Mouse (Mus musculus): ENCODE data around the gene Macc1. TPM values are rescaled to one million over a fixed set of nuclear protein-coding genes. Genes with fewer than 3 reads are reported as not detected.
"Not testable (repeated sequence)": the region's sequence is repeated elsewhere in the genome, so short reads cannot be mapped to it uniquely, and the experiment has no call there.

The Macc1 gene
- polyA plus RNA-seq, 1 experiment from 2014 or later = 0.65 TPM

GRCm38 (mm10) chr12:119318799-119319198, 4.7 kb downstream of the Macc1 start:
- Histone ChIP-seq H3K9me3 (ENCODE audit: low read length) (no peaks in the 10 kb centered on the region), H3K4me3 (ENCODE audit: low read length) (no peak overlapping the region), H3K4me1 (ENCODE audit: insufficient read depth, low read length) (no peaks in the 10 kb centered on the region), H3K4me2 (replicated peaks; ENCODE audit: low read depth, low read length) (no peak overlapping the region), H3K27ac (ENCODE audit: low read length) (no peak overlapping the region), H3K27me3 (ENCODE audit: insufficient read depth, low read length) (no peaks in the 10 kb centered on the region), H3K36me3 (ENCODE audit: insufficient read depth, low read length) (no peaks in the 10 kb centered on the region), H3K9ac (replicated peaks; ENCODE audit: low read length) (no peak overlapping the region)
- 83% methylated on average over 1 of the region's 1 CpGs for WGBS
- ATAC-seq (ENCODE audit: low FRiP score, low TSS enrichment) = no peak

DNA sequence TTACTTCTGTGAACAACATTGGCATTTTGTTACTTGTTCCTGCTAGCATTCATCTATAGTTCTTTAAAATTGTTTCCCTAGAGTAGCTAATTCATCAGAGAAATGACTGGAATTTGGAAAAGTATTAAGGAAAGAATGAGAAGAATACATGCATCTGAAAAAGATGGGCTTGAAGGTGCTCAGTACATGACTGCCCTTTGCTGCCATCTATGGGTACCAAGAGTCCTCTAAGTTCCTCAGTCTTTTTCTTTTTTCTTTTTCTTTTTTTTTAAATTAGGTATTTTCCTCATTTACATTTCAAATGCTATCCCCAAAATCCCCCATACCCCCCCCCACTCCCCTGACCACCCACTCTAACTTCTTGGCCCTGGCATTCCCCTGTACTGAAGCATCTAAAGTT, 11.3 kb downstream of the Macc1 start:
- Histone ChIP-seq H3K27me3 (ENCODE audit: insufficient read depth, low read length) (no peaks in the 10 kb centered on the region), H3K9me3 (ENCODE audit: low read length) (no peaks in the 10 kb centered on the region), H3K4me2 (replicated peaks; ENCODE audit: low read depth, low read length) (no peak overlapping the region), H3K36me3 (ENCODE audit: insufficient read depth, low read length) (no peaks in the 10 kb centered on the region), H3K27ac (ENCODE audit: low read length) (no peak overlapping the region), H3K4me3 (ENCODE audit: low read length) (no peak overlapping the region), H3K9ac (replicated peaks; ENCODE audit: low read length) (no peak overlapping the region), H3K4me1 (ENCODE audit: insufficient read depth, low read length) (no peaks in the 10 kb centered on the region)
- ATAC-seq (ENCODE audit: low FRiP score, low TSS enrichment) = no peak

DNA sequence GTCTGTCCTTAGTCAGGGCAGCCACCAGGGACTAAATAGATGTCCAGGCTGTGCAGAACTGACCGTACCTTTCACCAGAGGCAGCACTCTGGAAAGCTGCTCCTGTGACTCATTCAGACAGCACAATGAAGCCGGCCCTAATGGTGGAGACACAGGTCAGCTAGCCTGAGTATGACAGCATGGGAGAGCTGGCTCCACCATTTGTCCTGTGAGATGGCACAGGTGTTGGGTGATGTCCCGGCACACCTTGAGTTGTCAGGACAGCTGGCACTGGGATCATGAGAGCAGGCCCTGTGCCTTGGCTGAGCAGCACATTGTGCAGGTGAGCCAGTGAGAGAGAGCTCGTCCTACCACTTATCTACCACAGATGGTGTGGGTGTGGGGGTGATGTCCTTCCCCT, 16.6 kb downstream of the Macc1 start:
- H3K4me3 ChIP-seq (ENCODE audit: low read length) = no peak overlapping the region
- H3K36me3 ChIP-seq (ENCODE audit: insufficient read depth, low read length) = no peaks in the 10 kb centered on the region
- WGBS = 78% methylated on average over 4 of the region's 4 CpGs
- ATAC-seq (ENCODE audit: low FRiP score, low TSS enrichment) = no peak
- H3K27me3 ChIP-seq (ENCODE audit: insufficient read depth, low read length) = no peaks in the 10 kb centered on the region
- no peak overlapping the region for H3K9ac ChIP-seq (replicated peaks; ENCODE audit: low read length)
- H3K9me3 ChIP-seq (ENCODE audit: low read length) = no peaks in the 10 kb centered on the region
- H3K27ac ChIP-seq (ENCODE audit: low read length) = no peak overlapping the region
- H3K4me1 ChIP-seq (ENCODE audit: insufficient read depth, low read length) = no peaks in the 10 kb centered on the region
- H3K4me2 ChIP-seq (replicated peaks; ENCODE audit: low read depth, low read length) = no peak overlapping the region

DNA sequence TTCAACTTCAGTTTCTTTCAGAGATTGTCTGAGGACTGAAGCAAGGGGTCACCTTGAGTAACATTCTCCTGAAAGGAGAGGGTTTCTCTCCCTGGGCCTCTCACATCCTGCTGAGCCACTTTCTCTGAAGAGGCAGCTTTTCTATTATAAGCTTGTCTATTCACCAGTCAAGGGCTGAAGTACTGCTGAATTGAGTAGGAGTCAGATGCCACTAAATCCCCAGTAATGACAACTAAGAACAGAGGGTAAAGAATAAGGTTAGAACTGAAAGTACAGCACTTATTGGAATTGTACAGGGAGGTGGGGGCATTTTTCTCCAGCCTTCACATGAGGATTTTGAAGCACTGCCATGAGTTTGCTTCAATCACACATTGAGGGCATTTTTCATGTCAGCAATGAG, 19.3 kb downstream of the Macc1 start:
- Histone ChIP-seq H3K4me3 (ENCODE audit: low read length) (no peak overlapping the region), H3K4me1 (ENCODE audit: insufficient read depth, low read length) (no peaks in the 10 kb centered on the region), H3K27me3 (ENCODE audit: insufficient read depth, low read length) (no peaks in the 10 kb centered on the region), H3K4me2 (replicated peaks; ENCODE audit: low read depth, low read length) (no peak overlapping the region), H3K27ac (ENCODE audit: low read length) (no peak overlapping the region), H3K36me3 (ENCODE audit: insufficient read depth, low read length) (no peaks in the 10 kb centered on the region), H3K9me3 (ENCODE audit: low read length) (no peaks in the 10 kb centered on the region), H3K9ac (replicated peaks; ENCODE audit: low read length) (no peak overlapping the region)
- no peak for ATAC-seq (ENCODE audit: low FRiP score, low TSS enrichment)

- not testable (repeated sequence) for H3K27me3 ChIP-seq (ENCODE audit: insufficient read depth, low read length); H3K4me3 ChIP-seq (ENCODE audit: low read length); H3K36me3 ChIP-seq (ENCODE audit: insufficient read depth, low read length); H3K4me2 ChIP-seq (replicated peaks; ENCODE audit: low read depth, low read length); H3K4me1 ChIP-seq (ENCODE audit: insufficient read depth, low read length); H3K9ac ChIP-seq (replicated peaks; ENCODE audit: low read length); H3K9me3 ChIP-seq (ENCODE audit: low read length); H3K27ac ChIP-seq (ENCODE audit: low read length)
- WGBS = 32% methylated on average over 16 of the region's 16 CpGs
- peak; percentile 65 for ATAC-seq (ENCODE audit: low FRiP score, low TSS enrichment)
Observed at GRCm38 (mm10) chr12:119352579-119352978, 38.5 kb downstream of the Macc1 start.

- Histone ChIP-seq H3K4me1 (ENCODE audit: insufficient read depth, low read length) (no peaks in the 10 kb centered on the region), H3K9me3 (ENCODE audit: low read length) (no peaks in the 10 kb centered on the region), H3K4me3 (ENCODE audit: low read length) (no peak overlapping the region), H3K27ac (ENCODE audit: low read length) (no peak overlapping the region), H3K9ac (replicated peaks; ENCODE audit: low read length) (no peak overlapping the region), H3K4me2 (replicated peaks; ENCODE audit: low read depth, low read length) (no peak overlapping the region), H3K27me3 (ENCODE audit: insufficient read depth, low read length) (no peaks in the 10 kb centered on the region), H3K36me3 (ENCODE audit: insufficient read depth, low read length) (no peaks in the 10 kb centered on the region)
- WGBS = 62% methylated on average over 7 of the region's 7 CpGs
- ATAC-seq (ENCODE audit: low FRiP score, low TSS enrichment) = no peak
Observed at GRCm38 (mm10) chr12:119357418-119358241, 43.6 kb downstream of the Macc1 start.

GRCm38 (mm10) chr12:119358242-119358515, 44.1 kb downstream of the Macc1 start:
- Histone ChIP-seq H3K27me3 (ENCODE audit: insufficient read depth, low read length) (no peaks in the 10 kb centered on the region), H3K9ac (replicated peaks; ENCODE audit: low read length) (no peak overlapping the region), H3K4me2 (replicated peaks; ENCODE audit: low read depth, low read length) (no peak overlapping the region), H3K36me3 (ENCODE audit: insufficient read depth, low read length) (no peaks in the 10 kb centered on the region), H3K9me3 (ENCODE audit: low read length) (no peaks in the 10 kb centered on the region), H3K4me1 (ENCODE audit: insufficient read depth, low read length) (no peaks in the 10 kb centered on the region), H3K4me3 (ENCODE audit: low read length) (no peak overlapping the region), H3K27ac (ENCODE audit: low read length) (no peak overlapping the region)
- WGBS = 22% methylated on average over 1 of the region's 1 CpGs
- ATAC-seq (ENCODE audit: low FRiP score, low TSS enrichment) = no peak

- Histone ChIP-seq H3K27me3 (ENCODE audit: insufficient read depth, low read length) (no peaks in the 10 kb centered on the region), H3K4me2 (replicated peaks; ENCODE audit: low read depth, low read length) (no peak overlapping the region), H3K4me1 (ENCODE audit: insufficient read depth, low read length) (no peaks in the 10 kb centered on the region), H3K9me3 (ENCODE audit: low read length) (no peaks in the 10 kb centered on the region), H3K36me3 (ENCODE audit: insufficient read depth, low read length) (no peaks in the 10 kb centered on the region), H3K27ac (ENCODE audit: low read length) (no peak overlapping the region), H3K4me3 (ENCODE audit: low read length) (no peak overlapping the region), H3K9ac (replicated peaks; ENCODE audit: low read length) (no peak overlapping the region)
- ATAC-seq (ENCODE audit: low FRiP score, low TSS enrichment) = no peak
- WGBS = 75% methylated on average over 1 of the region's 1 CpGs
Observed at GRCm38 (mm10) chr12:119365041-119365440, 51.0 kb downstream of the Macc1 start.

GRCm38 (mm10) chr12:119369832-119370231, 55.8 kb downstream of the Macc1 start:
- no peaks in the 10 kb centered on the region for H3K27me3 ChIP-seq (ENCODE audit: insufficient read depth, low read length)
- H3K36me3 ChIP-seq (ENCODE audit: insufficient read depth, low read length) = no peaks in the 10 kb centered on the region
- H3K4me3 ChIP-seq (ENCODE audit: low read length) = no peak overlapping the region
- no peaks in the 10 kb centered on the region for H3K4me1 ChIP-seq (ENCODE audit: insufficient read depth, low read length)
- H3K27ac ChIP-seq (ENCODE audit: low read length) = no peak overlapping the region
- H3K9ac ChIP-seq (replicated peaks; ENCODE audit: low read length) = no peak overlapping the region
- H3K4me2 ChIP-seq (replicated peaks; ENCODE audit: low read depth, low read length) = no peak overlapping the region
- no peak for ATAC-seq (ENCODE audit: low FRiP score, low TSS enrichment)
- WGBS = 72% methylated on average over 4 of the region's 4 CpGs
- no peaks in the 10 kb centered on the region for H3K9me3 ChIP-seq (ENCODE audit: low read length)

- no peak overlapping the region for H3K9ac ChIP-seq (replicated peaks; ENCODE audit: low read length)
- ATAC-seq (ENCODE audit: low FRiP score, low TSS enrichment) = no peak
Observed at GRCm38 (mm10) chr12:119372359-119372758, 58.3 kb downstream of the Macc1 start.

More at GRCm38 (mm10) chr12:119372359-119372758, 58.3 kb downstream of the Macc1 start:
- no peaks in the 10 kb centered on the region for H3K36me3 ChIP-seq (ENCODE audit: insufficient read depth, low read length)
- H3K4me1 ChIP-seq (ENCODE audit: insufficient read depth, low read length) = no peaks in the 10 kb centered on the region
- no peaks in the 10 kb centered on the region for H3K27me3 ChIP-seq (ENCODE audit: insufficient read depth, low read length)
- no peak overlapping the region for H3K4me2 ChIP-seq (replicated peaks; ENCODE audit: low read depth, low read length)
- no peaks in the 10 kb centered on the region for H3K9me3 ChIP-seq (ENCODE audit: low read length)
- WGBS = 59% methylated on average over 4 of the region's 4 CpGs
- no peak overlapping the region for H3K4me3 ChIP-seq (ENCODE audit: low read length)
- no peak overlapping the region for H3K27ac ChIP-seq (ENCODE audit: low read length)
